Comparison of ENCODE assay signal across 16 mouse cellular contexts in the genomic region with DNA sequence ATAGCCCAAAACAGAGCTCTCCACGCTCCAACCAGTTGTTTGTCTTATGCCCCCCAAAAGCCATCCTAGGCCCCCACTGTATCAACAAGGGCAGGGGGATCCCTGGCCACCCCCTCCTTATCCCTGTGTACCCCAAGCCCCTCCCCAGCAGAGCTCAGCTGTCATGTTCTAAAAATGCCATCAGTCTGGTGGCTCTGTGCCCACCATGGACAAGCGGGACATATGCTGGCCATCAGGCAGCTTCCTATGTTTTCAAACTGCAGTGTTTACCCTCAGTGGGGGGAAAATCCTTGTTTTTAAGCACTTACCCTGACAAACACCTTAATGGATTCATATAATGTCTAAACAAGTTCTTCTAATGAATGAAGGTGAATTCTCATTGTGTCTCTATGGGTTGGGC.
"Had no signal": no experiment of that assay in that cellular context is flagged by ENCODE, and none has a peak within 500 bp of the region (broad histone marks: within the 10 kb centered on the region; RNA-seq: fewer than 3 reads in every experiment).

No protein-coding gene starts in this region.

- H3K36me3 ChIP-seq: limb, embryonic 12.5 days; liver, embryonic 13.5 days; lung, embryonic 15.5 days; midbrain, embryonic 15.5 days; neural tube, embryonic 12.5 days; stomach, embryonic 15.5 days had no signal

- ATAC-seq: liver, postnatal 0 days; midbrain, embryonic 15.5 days had no signal

- H3K9ac ChIP-seq: limb, embryonic 12.5 days; liver, embryonic 13.5 days; liver, postnatal 0 days; lung, embryonic 15.5 days; midbrain, embryonic 15.5 days; neural tube, embryonic 12.5 days; stomach, embryonic 15.5 days had no signal

- H3K27ac ChIP-seq: limb, embryonic 12.5 days; liver, embryonic 13.5 days; lung, embryonic 15.5 days; macrophage; midbrain, embryonic 15.5 days; neural tube, embryonic 12.5 days; stomach, embryonic 15.5 days had no signal

- H3K4me2 ChIP-seq: limb, embryonic 12.5 days; liver, embryonic 13.5 days; lung, embryonic 15.5 days; midbrain, embryonic 11.5 days; midbrain, embryonic 15.5 days; neural tube, embryonic 12.5 days; stomach, embryonic 15.5 days had no signal

- H3K27me3 ChIP-seq: liver, embryonic 13.5 days; lung, embryonic 15.5 days; megakaryocyte, embryonic 14.5 days; midbrain, embryonic 15.5 days; neural tube, embryonic 12.5 days; stomach, embryonic 15.5 days had no signal

- H3K9me3 ChIP-seq: limb, embryonic 12.5 days; liver, embryonic 13.5 days; lung, embryonic 15.5 days; midbrain, embryonic 15.5 days; neural tube, embryonic 12.5 days; stomach, embryonic 15.5 days had no signal

- H3K4me1 ChIP-seq: liver, embryonic 13.5 days; lung, embryonic 15.5 days; megakaryocyte, embryonic 14.5 days; stomach, embryonic 15.5 days had no signal

- H3K4me3 ChIP-seq: limb, embryonic 12.5 days; liver, embryonic 13.5 days; lung, embryonic 15.5 days; midbrain, embryonic 15.5 days; neural tube, embryonic 12.5 days; stomach, embryonic 15.5 days had no signal

- DNase-seq: kidney, postnatal 25 days; liver; liver, embryonic 13.5 days; liver, postnatal 0 days; lung, postnatal 14 days; retina, postnatal 1 day; thymus, adult 2 months; thymus, postnatal 36 days had no signal
